Mouse (Mus musculus) forebrain, embryonic 15.5 days (tissue): ENCODE data around the gene Syne2. TPM values are rescaled to one million over a fixed set of nuclear protein-coding genes. Genes with fewer than 3 reads are reported as not detected.

ENCODE experiments used
- ATAC-seq: fragments of 200-750 bp; cut with Nextera tagmentation; replicated peaks from 2 replicates; pipeline ENCODE4 v1.8.0; 2017; ENCODE audit warnings: mild to moderate bottlenecking, moderate TSS enrichment, moderate library complexity
- H3K27ac ChIP-seq: fragments of 300-500 bp; sonication (generic); replicated peaks from 2 replicates; pipeline ENCODE4 v1.5.1; 2015; ENCODE audit warnings: mild to moderate bottlenecking, inconsistent platforms
- H3K27me3 ChIP-seq: fragments of 300-500 bp; sonication (generic); 2 replicates; pipeline ENCODE4 v1.6.1; 2015; ENCODE audit warnings: inconsistent platforms
- H3K36me3 ChIP-seq: fragments of 300-500 bp; sonication (generic); 2 replicates; pipeline ENCODE4 v1.6.1; 2015; ENCODE audit warnings: mild to moderate bottlenecking, inconsistent platforms
- H3K4me1 ChIP-seq: fragments of 300-500 bp; sonication (generic); 2 replicates; pipeline ENCODE4 v1.6.1; 2015; ENCODE audit warnings: inconsistent platforms
- H3K4me2 ChIP-seq: fragments of 300-500 bp; sonication (generic); replicated peaks from 2 replicates; pipeline ENCODE4 v1.6.1; 2015; ENCODE audit warnings: mild to moderate bottlenecking, inconsistent platforms
- H3K4me3 ChIP-seq: fragments of 300-500 bp; sonication (generic); 2 replicates; pipeline ENCODE4 v1.5.1; 2015; ENCODE audit warnings: mild to moderate bottlenecking, inconsistent platforms
- H3K9ac ChIP-seq: fragments of 300-500 bp; sonication (generic); replicated peaks from 2 replicates; pipeline ENCODE4 v1.6.1; 2015; ENCODE audit warnings: mild to moderate bottlenecking, inconsistent platforms
- H3K9me3 ChIP-seq: fragments of 300-500 bp; sonication (generic); 2 replicates; pipeline ENCODE4 v1.6.1; 2016; ENCODE audit warnings: inconsistent platforms
- WGBS: fragments of 180-500 bp; shearing (Covaris S2); methylation state at CpG from one replicate; pipeline ENCODE4 v1.1.7; 2015; ENCODE audit warnings: mixed read lengths; 5-methylcytosine and 5-hydroxymethylcytosine counted together
- polyA plus RNA-seq: library from polyadenylated mRNA; unstranded; fragments of >200 nt; fragmentation: Nextera tagmentation; extraction: Ambion mirVana; gene quantifications from 2 replicates; pipeline ENCODE4 v1.2.1, GENCODE M21; 2015

Gene Syne2
- polyA plus RNA-seq, 1 experiment from 2014 or later = 116 TPM

DNA sequence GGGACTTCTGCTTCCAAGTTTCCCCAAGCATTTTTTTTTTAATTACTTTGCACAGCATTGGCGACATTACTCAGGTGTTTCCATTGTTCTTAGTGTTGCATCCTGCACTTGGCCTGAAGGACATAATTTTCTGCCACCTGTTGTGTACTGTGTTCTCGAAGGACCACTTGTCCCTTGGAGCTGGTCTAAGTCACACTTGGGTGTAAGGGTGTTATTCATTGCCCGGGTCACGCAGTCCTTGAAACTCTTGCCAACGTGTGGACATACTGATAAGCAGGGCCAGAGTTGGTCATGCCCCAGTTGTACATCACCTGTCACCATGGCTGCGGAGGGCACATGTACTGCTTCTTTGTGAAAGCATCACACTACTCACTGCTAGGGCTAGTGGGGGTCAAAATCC is 228.6 kb downstream of the Syne2 start:
- Histone ChIP-seq H3K9me3 (no peaks in the 10 kb centered on the region), H3K4me2 (no peak overlapping the region), H3K27ac (no peak overlapping the region), H3K4me3 (no peak overlapping the region), H3K4me1 (no peaks in the 10 kb centered on the region), H3K36me3 (peaks cover 65% of the 10 kb centered on the region), H3K27me3 (no peaks in the 10 kb centered on the region), H3K9ac (no peak overlapping the region)
- 94% methylated on average over 6 of the region's 6 CpGs for WGBS
- no peak for ATAC-seq

DNA sequence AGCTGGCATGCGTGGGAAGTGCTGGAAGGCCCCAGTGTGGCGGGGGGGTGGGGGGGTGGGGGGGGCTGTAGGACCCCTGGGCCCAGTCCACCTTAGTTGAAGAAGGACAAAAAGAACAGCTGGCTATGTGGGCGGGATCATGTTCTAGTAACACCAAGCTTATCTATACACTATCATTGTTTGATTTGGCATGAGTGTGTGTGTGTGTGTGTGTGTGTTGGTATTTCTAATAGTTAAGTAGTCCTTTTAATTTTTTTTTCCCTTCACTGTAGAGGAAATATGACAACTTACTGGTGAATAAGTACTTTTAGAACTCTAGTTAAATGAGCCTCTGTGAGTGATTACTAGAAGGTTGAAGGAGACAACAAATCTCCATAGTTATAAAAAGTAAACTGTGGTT is 230.0 kb downstream of the Syne2 start:
- peaks cover 64% of the 10 kb centered on the region for H3K36me3 ChIP-seq
- 81% methylated on average over 3 of the region's 3 CpGs for WGBS

DNA sequence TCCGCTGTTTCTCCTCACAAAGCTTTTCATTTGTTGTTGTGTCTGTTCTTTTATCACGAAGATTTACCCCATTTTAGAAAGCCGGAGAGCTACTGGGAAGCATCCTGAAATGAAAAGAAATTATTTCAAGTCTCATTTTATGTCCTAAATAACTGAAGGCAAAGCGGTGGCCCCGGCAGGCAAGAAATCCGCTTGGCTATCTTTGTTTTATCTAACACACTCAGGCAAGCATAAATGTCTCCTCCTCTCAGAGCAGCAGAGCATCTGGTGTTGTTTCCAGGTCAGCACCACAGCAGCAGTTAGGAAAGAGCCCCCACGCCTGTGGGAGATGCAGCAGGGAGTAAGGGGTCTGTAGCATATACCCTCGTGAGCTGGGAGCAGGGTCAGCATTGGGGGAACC is 230.7 kb downstream of the Syne2 start:
- 89% methylated on average over 8 of the region's 8 CpGs for WGBS
- Histone ChIP-seq H3K4me1 (no peaks in the 10 kb centered on the region), H3K27ac (no peak overlapping the region), H3K4me3 (no peak overlapping the region), H3K36me3 (peaks cover 61% of the 10 kb centered on the region), H3K9ac (no peak overlapping the region), H3K27me3 (no peaks in the 10 kb centered on the region), H3K4me2 (no peak overlapping the region), H3K9me3 (no peaks in the 10 kb centered on the region)
- ATAC-seq = no peak

More for the DNA sequence above, 230.0 kb downstream of the Syne2 start:
- no peak overlapping the region for H3K4me2 ChIP-seq
- no peak overlapping the region for H3K4me3 ChIP-seq
- no peak overlapping the region for H3K27ac ChIP-seq
- ATAC-seq = no peak
- no peaks in the 10 kb centered on the region for H3K27me3 ChIP-seq
- H3K9me3 ChIP-seq = no peaks in the 10 kb centered on the region
- no peak overlapping the region for H3K9ac ChIP-seq
- H3K4me1 ChIP-seq = no peaks in the 10 kb centered on the region

DNA sequence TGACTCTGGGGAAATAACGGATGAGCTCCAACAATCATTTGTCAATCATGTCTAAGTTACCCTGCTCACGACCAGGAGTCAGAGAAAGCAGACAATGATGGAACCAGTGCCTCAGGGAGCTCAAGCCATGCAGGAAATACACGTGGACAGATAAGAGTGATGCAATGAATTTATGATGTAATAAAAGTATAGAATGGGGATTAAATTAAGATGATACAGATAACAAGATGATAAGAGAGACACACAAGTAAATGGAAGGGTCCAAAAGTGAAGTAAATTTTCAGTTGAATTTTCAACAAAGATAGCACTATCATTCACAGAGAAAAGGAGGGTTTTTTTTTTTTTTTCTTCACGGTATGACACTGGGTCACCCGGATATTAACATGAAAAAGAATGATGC is 231.4 kb downstream of the Syne2 start:
- H3K4me2 ChIP-seq = no peak overlapping the region
- no peak overlapping the region for H3K4me3 ChIP-seq
- no peak for ATAC-seq
- WGBS = 82% methylated on average over 5 of the region's 5 CpGs
- H3K27me3 ChIP-seq = no peaks in the 10 kb centered on the region
- no peak overlapping the region for H3K27ac ChIP-seq
- H3K4me1 ChIP-seq = no peaks in the 10 kb centered on the region
- H3K9ac ChIP-seq = no peak overlapping the region
- no peaks in the 10 kb centered on the region for H3K9me3 ChIP-seq
- peaks cover 55% of the 10 kb centered on the region for H3K36me3 ChIP-seq

DNA sequence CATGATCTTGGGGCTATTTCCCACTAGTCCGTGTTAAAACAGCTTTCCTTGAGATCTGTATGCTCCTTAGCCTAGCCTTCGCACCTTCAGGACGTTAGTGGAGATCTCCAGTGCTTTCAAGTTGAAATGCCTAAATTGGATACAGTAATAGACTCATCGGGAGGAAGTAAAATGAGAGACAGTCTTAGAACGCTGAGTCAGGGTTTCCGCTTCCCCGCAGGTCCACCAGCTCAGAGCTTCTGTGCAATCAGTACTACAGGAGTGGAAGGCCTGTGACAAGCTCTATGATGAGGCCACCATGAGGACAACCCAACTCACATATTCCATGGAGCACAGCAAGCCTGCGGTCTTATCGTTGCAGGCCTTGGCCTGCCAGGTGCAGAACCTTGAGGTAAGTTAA is 233.9 kb downstream of the Syne2 start:
- H3K27me3 ChIP-seq = no peaks in the 10 kb centered on the region
- 96% methylated on average over 9 of the region's 9 CpGs for WGBS
- no peak overlapping the region for H3K4me3 ChIP-seq
- no peak overlapping the region for H3K9ac ChIP-seq
- no peak for ATAC-seq
- no peak overlapping the region for H3K27ac ChIP-seq
- H3K4me2 ChIP-seq = no peak overlapping the region
- H3K9me3 ChIP-seq = no peaks in the 10 kb centered on the region
- peaks cover 70% of the 10 kb centered on the region for H3K36me3 ChIP-seq
- no peaks in the 10 kb centered on the region for H3K4me1 ChIP-seq

DNA sequence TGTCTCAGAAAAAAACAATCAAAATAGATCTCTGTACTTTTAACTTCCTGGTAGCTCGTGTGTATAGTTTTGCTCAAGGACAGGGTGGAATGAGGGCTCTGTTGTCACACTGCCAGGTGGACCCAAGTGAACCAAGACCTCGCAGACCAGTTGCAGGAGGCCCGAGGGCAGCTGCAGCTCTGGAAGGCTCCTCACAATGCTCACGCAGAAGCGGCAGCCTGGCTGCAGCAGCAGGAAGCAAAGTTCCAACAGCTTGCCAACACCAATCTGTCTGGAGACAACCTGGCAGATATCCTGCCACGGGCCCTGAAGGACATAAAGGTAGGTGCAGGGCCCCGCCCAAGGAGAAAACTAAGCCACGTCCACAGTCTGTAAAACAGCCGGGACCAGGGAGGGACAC is 236.7 kb downstream of the Syne2 start:
- Histone ChIP-seq H3K9ac (no peak overlapping the region), H3K9me3 (no peaks in the 10 kb centered on the region), H3K4me2 (no peak overlapping the region), H3K4me3 (no peak overlapping the region), H3K27ac (no peak overlapping the region), H3K4me1 (no peaks in the 10 kb centered on the region), H3K27me3 (no peaks in the 10 kb centered on the region), H3K36me3 (peaks cover 74% of the 10 kb centered on the region)
- 88% methylated on average over 9 of the region's 9 CpGs for WGBS
- ATAC-seq = no peak

DNA sequence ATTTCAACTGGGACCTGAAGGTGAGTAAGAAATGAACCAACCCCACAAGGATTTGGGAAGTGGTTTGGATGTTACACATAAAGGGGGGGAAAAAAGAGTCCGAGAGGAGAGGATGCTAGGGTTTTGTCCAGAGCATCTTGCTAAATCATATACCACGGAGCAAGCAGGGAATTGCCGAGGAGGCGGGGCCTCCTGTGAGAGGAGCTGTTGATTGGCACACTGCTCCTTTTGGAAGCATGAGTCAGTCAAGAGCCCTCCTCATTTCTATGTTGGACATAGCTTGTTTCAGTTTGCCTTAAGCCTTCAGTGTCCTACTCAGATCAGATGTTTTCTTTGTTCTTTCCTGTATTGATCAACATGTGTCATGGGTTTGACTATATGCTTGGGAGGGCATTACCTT is 245.1 kb downstream of the Syne2 start:
- H3K4me2 ChIP-seq = no peak overlapping the region
- no peak overlapping the region for H3K27ac ChIP-seq
- H3K9ac ChIP-seq = no peak overlapping the region
- WGBS = 91% methylated on average over 4 of the region's 4 CpGs
- H3K4me3 ChIP-seq = no peak overlapping the region
- ATAC-seq = no peak
- no peaks in the 10 kb centered on the region for H3K4me1 ChIP-seq
- H3K27me3 ChIP-seq = no peaks in the 10 kb centered on the region
- H3K36me3 ChIP-seq = peaks cover 74% of the 10 kb centered on the region
- H3K9me3 ChIP-seq = no peaks in the 10 kb centered on the region

DNA sequence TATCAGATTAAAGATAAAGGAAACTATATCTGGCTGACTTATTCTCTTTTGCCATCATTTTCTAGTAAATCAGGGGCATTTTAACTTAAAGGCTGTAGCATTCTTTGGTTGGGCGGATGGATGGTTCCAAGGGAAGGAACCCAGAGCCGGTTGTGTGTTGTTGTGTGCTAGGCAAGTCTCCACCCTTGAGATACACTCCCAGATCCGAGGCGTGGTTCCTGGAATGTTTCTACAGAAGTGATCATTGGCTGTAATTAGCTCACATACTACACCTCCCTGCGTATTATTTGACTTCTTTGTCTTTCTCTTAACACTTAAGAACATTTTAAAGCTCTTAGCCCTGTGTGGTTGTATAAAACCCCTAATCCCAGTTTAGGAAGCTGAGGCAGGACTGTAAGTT is 252.5 kb downstream of the Syne2 start:
- peaks cover 27% of the 10 kb centered on the region for H3K36me3 ChIP-seq
- no peak for ATAC-seq

DNA sequence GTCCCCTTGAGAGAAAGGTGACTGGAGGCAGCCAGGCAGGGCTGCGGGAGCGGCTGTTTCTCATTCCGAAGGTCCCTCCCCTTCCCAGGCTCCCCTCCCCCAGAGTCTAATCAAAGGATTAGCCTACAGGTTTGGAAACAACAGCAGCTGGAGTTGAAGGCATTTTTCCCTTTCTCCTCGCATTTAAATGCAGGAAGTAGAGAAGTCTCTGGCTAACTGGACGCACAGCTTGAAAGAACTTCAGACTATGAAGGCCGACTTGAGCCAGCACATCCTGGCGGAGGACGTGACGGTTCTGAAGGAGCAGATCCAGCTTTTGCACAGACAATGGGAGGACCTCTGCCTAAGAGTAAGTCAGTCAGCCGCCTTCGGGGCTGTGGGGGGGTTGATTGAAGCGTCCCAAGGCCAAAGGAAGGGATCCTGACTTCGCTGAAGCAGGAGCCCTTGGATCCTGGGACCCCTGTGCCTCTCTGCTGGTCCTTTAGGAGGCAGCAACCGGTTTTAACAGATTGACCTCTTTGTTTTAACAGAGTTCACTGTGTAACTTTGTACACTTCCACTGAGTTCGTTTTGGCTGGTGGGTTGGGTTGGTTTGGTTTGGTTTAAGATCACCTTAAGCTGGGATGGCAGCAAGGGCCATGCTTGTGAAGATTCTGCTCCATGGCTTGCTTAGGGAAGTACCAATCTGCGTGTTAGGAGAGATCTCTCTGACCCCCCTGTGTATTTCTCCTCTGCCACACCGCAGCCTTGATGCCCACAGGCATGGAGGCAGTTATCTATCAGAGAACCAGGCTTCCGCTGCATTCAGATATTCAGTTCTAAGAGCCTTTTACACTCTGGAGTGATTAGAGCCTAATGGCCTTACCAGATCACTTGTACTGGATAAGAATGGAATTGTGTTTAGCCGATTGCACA is 254.3 kb downstream of the Syne2 start:
- WGBS = 15% methylated on average over 19 of the region's 19 CpGs
- peaks cover 18% of the 10 kb centered on the region for H3K36me3 ChIP-seq
- H3K4me2 ChIP-seq = no peak overlapping the region

More for the DNA sequence above, 252.5 kb downstream of the Syne2 start:
- 88% methylated on average over 5 of the region's 5 CpGs for WGBS
- Histone ChIP-seq H3K27me3 (no peaks in the 10 kb centered on the region), H3K9ac (no peak overlapping the region), H3K4me2 (no peak overlapping the region), H3K4me3 (no peak overlapping the region), H3K9me3 (no peaks in the 10 kb centered on the region), H3K4me1 (peaks cover 14% of the 10 kb centered on the region; the same call in 1 of the 2 replicates), H3K27ac (no peak overlapping the region)

DNA sequence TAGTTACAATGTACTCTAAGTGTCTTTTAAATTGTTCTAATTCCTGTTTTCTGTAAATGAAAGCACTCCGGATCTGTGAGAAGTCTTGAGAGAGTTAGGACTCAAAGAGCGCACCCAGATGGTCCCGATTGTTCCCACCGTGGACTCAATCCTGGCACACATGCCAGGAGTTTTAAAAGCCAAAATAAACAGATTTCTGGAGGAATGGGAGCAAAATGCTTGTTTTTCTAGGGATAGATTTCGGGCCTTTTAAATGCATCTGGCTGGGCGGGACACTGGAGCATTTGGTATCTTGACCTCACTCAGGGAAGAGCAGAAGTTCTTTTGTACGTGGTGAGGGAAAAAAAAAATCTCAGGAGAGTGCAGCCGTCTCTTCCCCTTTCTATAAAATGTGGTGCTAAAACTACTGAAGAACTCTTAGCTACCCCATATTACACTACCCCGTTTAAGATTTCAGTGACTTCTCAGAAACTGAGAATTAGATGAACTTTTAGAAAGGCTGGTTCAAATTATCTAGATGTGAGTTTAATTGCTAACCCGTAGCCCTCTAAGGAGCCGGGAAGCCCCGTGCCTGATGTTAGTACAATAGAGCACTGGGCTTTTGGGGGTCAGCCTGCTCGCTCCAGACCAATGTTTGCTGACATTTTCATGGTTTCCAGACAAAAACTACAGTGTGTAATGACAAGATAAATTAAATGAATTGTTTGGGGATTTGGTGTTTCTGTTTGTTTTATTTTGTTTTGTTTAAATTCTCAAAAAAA is 255.3 kb downstream of the Syne2 start:
- 19% methylated on average over 13 of the region's 13 CpGs for WGBS
- no peaks in the 10 kb centered on the region for H3K9me3 ChIP-seq
- ATAC-seq = no peak
- H3K27ac ChIP-seq = no peak overlapping the region; the same call in 1 of the 2 replicates
- peaks cover 14% of the 10 kb centered on the region; the same call in 1 of the 2 replicates for H3K4me1 ChIP-seq
- no peaks in the 10 kb centered on the region for H3K27me3 ChIP-seq
- H3K36me3 ChIP-seq = peaks cover 22% of the 10 kb centered on the region
- no peak overlapping the region for H3K9ac ChIP-seq
- no peak overlapping the region for H3K4me2 ChIP-seq
- no peak overlapping the region for H3K4me3 ChIP-seq

More for the DNA sequence above, 254.3 kb downstream of the Syne2 start:
- Histone ChIP-seq H3K4me1 (peaks cover 14% of the 10 kb centered on the region; the same call in 1 of the 2 replicates), H3K9me3 (no peaks in the 10 kb centered on the region), H3K4me3 (no peak overlapping the region), H3K27ac (peak overlapping the region; percentile 21; the same call in 1 of the 2 replicates), H3K9ac (no peak overlapping the region), H3K27me3 (no peaks in the 10 kb centered on the region)
- no peak for ATAC-seq

DNA sequence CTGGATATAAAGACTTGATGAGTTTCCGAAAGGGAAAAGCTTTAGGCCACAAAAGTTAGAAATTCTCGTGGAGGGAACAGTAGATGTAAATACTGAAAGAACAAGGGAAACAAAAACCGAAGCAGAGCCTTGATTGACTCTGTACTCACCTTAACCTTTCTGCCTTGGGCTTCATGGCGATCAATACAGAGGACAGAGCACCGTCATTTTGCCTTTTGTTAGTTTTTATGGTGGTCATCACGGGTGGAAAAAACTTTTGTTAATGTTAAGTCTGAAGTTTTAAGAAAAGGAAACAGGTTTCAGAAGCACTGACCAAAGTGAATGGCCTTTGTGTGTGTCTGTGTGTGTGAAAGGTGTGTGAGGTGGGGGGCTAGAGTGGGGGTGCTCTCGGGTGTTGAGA is 256.0 kb downstream of the Syne2 start:
- Histone ChIP-seq H3K27ac (no peak overlapping the region), H3K36me3 (peaks cover 28% of the 10 kb centered on the region), H3K4me1 (peaks cover 14% of the 10 kb centered on the region; the same call in 1 of the 2 replicates), H3K9ac (no peak overlapping the region), H3K4me3 (no peak overlapping the region), H3K9me3 (no peaks in the 10 kb centered on the region), H3K4me2 (no peak overlapping the region), H3K27me3 (no peaks in the 10 kb centered on the region)
- ATAC-seq = no peak
- WGBS = 41% methylated on average over 7 of the region's 7 CpGs
